Mouse (Mus musculus) kidney, adult 11 months (tissue): ENCODE measurements around the gene Cdk5r2.

Source experiments
- DNase-seq: peaks from one replicate; pipeline ENCODE4 v3.0.0; 2022

Cdk5r2 gene

DNA sequence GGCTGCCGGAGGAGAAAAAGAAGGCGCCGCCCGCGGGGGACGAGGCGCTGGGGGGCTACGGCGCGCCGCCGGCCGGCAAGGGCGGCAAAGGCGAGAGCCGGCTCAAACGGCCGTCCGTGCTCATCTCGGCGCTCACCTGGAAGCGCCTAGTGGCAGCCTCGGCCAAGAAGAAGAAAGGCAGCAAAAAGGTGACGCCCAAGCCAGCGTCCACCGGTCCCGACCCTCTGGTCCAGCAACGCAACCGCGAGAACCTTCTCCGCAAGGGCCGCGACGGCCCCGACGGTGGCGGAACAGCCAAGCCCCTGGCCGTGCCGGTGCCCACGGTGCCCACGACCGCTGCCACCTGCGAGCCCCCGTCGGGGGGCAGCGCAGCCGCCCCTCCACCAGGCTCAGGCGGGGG, 422 bp downstream of the Cdk5r2 start:
- DNase-seq, result no peak

DNA sequence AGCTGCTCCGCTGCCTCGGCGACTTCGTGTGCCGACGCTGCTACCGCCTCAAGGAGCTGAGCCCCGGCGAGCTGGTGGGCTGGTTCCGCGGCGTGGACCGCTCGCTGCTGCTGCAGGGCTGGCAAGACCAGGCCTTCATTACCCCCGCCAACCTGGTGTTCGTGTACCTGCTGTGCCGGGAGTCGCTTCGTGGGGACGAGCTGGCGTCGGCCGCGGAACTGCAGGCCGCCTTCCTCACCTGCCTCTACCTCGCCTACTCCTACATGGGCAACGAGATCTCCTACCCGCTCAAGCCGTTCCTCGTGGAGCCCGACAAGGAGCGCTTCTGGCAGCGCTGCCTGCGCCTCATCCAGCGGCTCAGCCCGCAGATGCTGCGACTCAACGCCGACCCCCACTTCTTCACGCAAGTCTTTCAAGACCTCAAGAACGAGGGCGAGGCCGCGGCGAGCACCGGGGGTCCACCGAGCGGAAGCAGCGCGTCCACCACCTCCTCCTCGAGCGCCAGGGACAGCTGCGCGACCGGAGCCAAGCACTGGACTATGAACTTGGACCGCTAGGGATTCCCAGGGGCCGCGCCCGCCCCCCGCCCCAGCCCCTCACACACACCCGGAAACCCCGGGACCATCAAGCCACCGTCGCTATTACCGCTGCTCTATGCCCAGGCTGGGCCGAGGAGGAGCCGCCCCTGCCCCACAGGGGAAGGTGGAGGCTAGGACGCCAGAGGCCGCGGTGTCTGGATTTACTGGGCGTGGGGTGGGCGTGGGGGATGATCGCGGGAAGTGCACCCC, 1.1 kb downstream of the Cdk5r2 start:
- no peak for DNase-seq

DNA sequence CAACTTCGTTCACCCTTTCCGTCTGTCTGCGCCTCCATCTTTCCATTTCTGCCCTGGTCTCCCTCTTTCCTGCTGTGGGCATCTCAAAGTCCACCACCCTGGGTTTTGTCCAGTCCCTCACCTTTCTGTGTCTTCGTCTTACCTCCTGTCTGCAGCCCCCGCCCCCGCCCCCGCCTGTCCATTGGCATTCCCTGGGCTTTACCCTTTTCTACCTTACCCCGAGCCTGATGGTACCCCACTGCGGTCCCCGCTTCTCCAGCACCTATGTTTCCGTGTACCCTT, 1.6 kb downstream of the Cdk5r2 start:
- no peak for DNase-seq

DNA sequence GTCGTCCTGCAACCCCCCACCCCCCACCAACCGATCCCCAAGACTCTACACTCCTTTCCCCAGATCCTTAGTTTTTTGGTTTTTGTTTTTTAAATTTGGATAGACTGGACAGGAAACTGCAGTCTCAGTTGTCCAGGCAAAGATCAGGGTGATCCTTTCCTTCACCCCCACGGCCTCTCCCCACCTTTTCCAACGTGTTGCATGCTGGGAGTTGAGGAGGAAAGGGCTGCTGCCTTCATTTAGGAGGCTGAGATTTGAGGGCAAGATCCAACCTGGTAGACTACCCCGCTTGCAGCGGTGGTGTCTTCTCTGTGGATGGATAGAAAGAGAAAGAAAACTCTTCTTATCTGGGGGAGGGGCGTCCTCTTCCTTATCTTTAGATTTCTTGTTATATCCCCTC, 2.1 kb downstream of the Cdk5r2 start:
- no peak for DNase-seq

DNA sequence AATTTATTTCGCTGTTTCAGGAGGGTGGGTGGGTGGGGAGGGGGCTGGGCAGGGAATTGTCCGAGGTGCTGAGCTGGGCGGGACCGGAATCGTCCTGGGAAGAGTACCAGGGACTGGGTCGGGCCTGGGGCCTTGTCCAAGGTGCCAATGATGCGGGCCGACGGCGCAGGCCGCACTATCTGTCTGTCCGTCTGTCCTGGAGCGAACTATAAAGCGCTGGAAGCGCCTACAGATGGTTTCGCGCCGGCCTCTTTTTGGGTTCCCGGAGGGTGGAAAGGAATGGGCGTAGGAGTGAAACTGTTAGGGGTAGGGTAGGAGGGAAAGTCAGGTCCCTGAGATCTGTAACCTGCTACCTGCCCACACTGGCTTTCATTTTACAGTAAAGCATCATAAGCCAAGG, 2.5 kb downstream of the Cdk5r2 start:
- no peak for DNase-seq

GRCm38 (mm10) chr1:74857677-74858076, 2.9 kb downstream of the Cdk5r2 start:
- no peak for DNase-seq

DNA sequence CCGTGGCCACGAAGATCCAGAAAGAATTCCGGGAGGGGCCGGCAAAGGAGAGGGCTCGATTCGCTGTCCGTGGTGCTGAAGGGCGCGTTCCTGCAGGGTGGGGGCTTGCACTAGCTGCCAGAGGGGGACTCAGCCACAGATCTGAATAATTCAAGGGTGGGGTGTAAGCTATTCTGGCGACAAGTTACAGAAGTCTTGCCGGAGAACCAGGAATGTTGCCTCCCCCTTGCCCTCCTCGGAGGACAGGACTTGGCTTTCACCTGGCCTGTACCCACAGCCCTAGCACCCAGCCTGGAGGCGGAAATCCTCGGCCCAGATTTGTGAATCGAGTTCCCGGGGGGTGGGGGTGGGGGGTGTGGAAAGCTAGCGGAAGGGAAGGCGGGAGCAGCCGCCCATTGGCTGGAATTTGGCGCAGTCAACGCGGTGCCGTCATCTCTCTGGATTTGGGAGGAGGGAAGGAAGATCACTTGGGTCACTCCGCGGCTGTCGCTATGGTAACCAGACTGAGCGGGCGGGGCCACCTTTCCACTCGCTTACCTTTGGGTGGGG, 3.5 kb downstream of the Cdk5r2 start:
- DNase-seq, result peak; percentile 26

GRCm38 (mm10) chr1:74858805-74859204, 4.1 kb downstream of the Cdk5r2 start:
- no peak for DNase-seq

DNA sequence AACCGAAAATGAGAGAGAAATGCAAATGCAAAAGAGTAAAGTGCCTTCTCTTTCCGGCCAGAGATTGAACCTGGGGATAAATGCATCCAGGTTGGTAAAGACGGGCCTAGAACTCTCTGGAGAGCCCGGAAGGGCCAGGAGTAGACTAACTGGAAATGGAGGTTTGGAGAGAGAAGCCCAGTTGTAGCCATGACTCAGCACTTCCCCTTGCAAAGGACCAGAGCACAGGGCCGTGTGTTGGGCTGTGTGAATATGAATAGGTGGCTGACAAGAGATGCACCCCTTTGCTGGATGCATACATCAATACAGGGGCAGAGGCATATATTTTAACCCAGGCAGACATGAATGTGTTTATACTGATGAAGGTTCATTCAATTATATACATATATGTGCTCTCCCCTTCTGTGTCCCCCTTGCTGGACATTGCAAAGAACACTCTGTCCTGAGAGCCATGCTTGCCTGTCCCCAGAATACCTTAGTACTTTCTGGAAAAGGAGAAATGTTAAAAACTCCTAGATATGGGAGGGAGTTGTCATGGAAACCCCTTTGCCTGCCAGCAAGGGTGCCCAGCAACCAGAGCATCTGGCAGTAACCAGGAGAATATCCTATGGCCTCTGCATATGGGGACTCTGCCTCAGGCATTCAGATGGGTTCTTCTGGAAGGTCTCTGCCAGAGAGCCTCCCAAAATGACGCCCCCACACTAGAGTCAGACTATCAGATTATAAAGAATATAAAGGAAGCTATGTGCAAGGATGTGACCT, 4.7 kb downstream of the Cdk5r2 start:
- DNase-seq, result no peak

DNA sequence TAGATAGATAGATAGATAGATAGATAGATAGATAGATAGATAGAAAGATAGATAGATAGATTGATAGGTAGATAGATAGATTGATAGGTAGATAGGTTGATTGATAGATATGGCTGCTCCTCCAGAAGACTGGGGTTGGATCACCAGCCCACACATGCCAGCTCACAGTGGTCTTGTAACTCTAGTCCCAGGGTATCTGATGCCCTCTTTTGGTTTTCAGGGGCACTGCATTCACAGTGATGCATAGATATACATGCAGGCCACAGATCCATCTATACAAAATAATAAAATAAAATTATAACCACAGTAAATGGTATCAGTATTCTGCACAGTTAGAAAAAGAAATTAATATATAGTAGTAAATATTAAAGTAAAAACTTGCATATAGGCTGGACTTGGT, 7.0 kb downstream of the Cdk5r2 start:
- DNase-seq, result no peak

GRCm38 (mm10) chr1:74872218-74872617, 17.5 kb downstream of the Cdk5r2 start:
- no peak for DNase-seq

DNA sequence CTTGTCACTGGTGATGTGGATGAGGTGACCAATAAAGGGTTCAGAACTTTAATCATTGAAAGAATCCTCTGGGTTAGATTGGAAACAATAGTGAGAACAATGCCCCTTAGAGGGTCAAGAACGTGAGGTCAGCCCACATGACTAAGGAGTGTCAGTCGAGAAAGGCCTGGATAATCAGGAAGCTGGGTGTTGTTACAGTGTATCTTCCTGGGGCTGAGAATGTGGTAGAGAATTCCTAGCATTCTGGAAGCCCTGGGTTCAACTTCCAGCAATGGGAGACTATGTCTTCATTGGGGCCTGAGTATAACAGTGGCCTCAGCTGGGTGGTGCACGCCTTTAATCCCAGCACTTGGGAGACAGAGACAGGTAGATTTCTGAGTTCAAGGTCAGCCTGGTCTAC, 22.5 kb downstream of the Cdk5r2 start:
- DNase-seq, result no peak

- DNase-seq, result peak; percentile 36
Measured at GRCm38 (mm10) chr1:74880785-74881360, 26.1 kb downstream of the Cdk5r2 start.

DNA sequence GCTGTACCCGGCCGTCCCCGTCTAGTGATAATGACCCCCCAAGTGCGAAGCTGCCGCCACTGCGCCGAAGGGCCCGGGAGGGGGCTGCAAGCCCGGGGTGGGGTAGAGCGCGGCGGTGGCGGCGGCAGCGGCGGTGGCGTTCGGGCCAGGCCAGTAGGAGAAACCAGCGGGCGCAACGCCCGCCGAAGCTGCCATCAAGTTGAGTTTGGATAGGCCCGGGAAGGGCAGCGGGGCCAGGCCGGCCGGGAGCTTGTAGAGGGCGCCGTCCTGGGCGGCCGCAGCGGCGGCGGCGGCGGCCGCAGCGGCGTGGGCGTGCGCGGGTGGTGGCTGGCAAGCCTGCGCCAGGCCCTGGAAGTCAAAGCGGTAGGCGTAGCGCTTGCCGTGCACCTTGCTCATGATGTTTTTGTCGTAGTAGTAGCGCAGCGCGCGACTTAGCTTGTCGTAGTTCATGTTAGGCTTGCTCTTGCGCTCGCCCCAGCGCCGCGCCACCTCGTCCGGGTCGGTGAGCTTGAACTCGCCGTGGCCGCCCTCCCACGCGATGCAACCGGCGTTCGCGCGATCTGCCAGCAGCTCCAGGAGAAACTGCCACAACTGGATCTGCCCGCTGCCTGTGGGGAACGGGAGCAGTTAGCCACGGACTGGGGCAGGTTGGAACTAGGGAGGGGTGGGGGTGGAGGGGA, 27.5 kb downstream of the Cdk5r2 start:
- DNase-seq, result no peak

DNA sequence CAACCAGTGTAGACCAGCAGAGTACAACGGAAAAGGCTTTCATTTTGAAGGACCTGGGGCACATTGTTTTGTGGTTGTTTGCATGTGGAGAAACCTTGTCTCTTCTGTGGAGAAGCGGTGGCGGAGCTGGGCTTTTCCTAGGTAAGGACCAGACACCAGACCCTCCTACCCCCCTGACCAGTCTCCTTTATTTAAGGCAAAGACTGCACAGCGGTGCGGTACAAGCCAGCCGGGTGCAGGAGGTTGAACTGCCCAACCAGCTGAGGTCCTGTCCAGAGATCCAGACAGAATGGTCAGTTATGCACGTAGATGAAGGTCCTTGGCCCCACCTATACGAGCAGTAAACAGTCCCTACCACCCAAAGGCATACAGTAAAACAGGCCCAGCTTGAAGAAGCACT, 28.1 kb downstream of the Cdk5r2 start:
- DNase-seq, result no peak

DNA sequence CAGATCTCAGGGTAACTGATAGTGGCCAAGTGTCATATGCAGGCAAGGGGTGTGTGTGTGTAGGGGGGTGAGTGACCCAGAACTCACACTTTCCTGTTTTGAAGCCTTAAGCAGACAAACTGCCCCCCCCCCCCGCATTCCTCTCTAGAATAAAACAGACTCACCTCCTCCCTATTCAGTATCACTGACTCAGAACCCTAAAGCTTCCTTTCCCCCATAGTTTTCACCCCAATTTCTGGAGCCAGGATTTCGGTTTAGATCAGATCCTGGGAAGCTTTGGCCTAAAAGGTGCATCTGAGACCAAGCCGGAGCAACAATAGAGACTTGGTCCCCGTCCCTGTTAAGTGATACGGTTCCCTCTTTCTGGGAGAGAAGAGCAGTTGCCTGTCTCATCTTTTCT, 28.7 kb downstream of the Cdk5r2 start:
- DNase-seq, result no peak

- DNase-seq, result no peak
Measured at GRCm38 (mm10) chr1:74884196-74885141, 29.7 kb downstream of the Cdk5r2 start.

- no peak for DNase-seq
Measured at GRCm38 (mm10) chr1:74885369-74886042, 30.8 kb downstream of the Cdk5r2 start, which contains the start of gene Fev. Fev (minus strand) TSS chr1:74885419.

DNA sequence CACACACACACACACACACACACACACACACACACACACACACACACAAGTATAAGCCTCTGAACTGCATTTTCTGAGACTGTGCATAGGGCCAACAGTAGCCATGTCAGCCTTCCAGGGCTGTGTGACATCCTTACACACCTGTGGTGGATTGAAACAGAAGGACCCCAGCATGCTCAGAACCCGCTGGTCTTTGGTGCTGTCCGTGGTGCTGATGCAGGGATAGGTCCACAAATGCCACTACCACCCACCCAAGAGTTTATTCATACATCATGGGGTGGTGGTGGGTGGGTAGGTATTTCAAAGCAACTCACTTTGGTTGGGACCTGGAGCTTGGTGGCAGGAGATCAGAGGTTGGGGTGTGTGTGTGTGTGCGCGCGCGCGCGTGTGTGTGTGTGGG, 36.8 kb downstream of the Cdk5r2 start:
- no peak for DNase-seq

GRCm38 (mm10) chr1:74892351-74893133, 37.8 kb downstream of the Cdk5r2 start:
- no peak for DNase-seq
